Mouse (Mus musculus) large intestine, adult 2 months (tissue): ENCODE data around the gene Rem2. TPM values are rescaled to one million over a fixed set of nuclear protein-coding genes. Genes with fewer than 3 reads are reported as not detected.

ENCODE experiments used
- DNase-seq: peaks from one replicate; pipeline ENCODE4 v3.0.0-alpha.2; 2012; ENCODE audit warnings: low read depth, low spot score
- WGBS: fragments of 180-500 bp; shearing (Covaris S2); methylation state at CpG from one replicate; pipeline ENCODE4 v1.1.7; 2018; 5-methylcytosine and 5-hydroxymethylcytosine counted together
- polyA plus RNA-seq: library from polyadenylated mRNA; depleted of rRNA; stranded (reverse); fragments of >200 nt; gene quantifications from 2 replicates; pipeline ENCODE4 v1.2.3, GENCODE M21; 2012

Gene Rem2
- polyA plus RNA-seq, 1 experiment = 0.07 TPM

- WGBS = 92% methylated on average over 7 of the region's 7 CpGs
Observed at GRCm38 (mm10) chr14:54485899-54486298, 10.0 kb downstream of the Rem2 start.

GRCm38 (mm10) chr14:54487732-54488131 is 11.8 kb downstream of the Rem2 start:
- 58% methylated on average over 2 of the region's 2 CpGs for WGBS
- DNase-seq = no peak

More at GRCm38 (mm10) chr14:54485899-54486298, 10.0 kb downstream of the Rem2 start:
- DNase-seq = no peak

GRCm38 (mm10) chr14:54488350-54488749 is 12.4 kb downstream of the Rem2 start:
- DNase-seq = no peak

GRCm38 (mm10) chr14:54492345-54493131 is 16.6 kb downstream of the Rem2 start:
- no peak for DNase-seq

GRCm38 (mm10) chr14:54493236-54493635 is 17.3 kb downstream of the Rem2 start:
- no peak for DNase-seq
- 83% methylated on average over 5 of the region's 5 CpGs for WGBS

More at GRCm38 (mm10) chr14:54492345-54493131, 16.6 kb downstream of the Rem2 start:
- 65% methylated on average over 18 of the region's 18 CpGs for WGBS

- WGBS = 2% methylated on average over 3 of the region's 3 CpGs
- peak; percentile 47 for DNase-seq
Observed at GRCm38 (mm10) chr14:54494234-54494633, 18.3 kb downstream of the Rem2 start.

- no peak for DNase-seq
- WGBS = 82% methylated on average over 14 of the region's 14 CpGs
Observed at GRCm38 (mm10) chr14:54496706-54497105, 20.8 kb downstream of the Rem2 start.

GRCm38 (mm10) chr14:54499330-54499729 is 23.4 kb downstream of the Rem2 start:
- no peak for DNase-seq
- 61% methylated on average over 2 of the region's 2 CpGs for WGBS

GRCm38 (mm10) chr14:54501365-54501764 is 25.5 kb downstream of the Rem2 start:
- WGBS = 78% methylated on average over 2 of the region's 2 CpGs
- DNase-seq = no peak

- no peak for DNase-seq
- WGBS = 58% methylated on average over 2 of the region's 2 CpGs
Observed at GRCm38 (mm10) chr14:54503092-54503491, 27.2 kb downstream of the Rem2 start.

- WGBS = 91% methylated on average over 9 of the region's 9 CpGs
- DNase-seq = no peak
Observed at GRCm38 (mm10) chr14:54509774-54510173, 33.9 kb downstream of the Rem2 start.

- 3% methylated on average over 17 of the region's 17 CpGs for WGBS
- no peak for DNase-seq
Observed at GRCm38 (mm10) chr14:54516710-54517310, 40.9 kb downstream of the Rem2 start.

- no peak for DNase-seq
Observed at GRCm38 (mm10) chr14:54523600-54523999, 47.7 kb downstream of the Rem2 start.

GRCm38 (mm10) chr14:54527227-54528006 is 51.5 kb downstream of the Rem2 start:
- WGBS = 9% methylated on average over 18 of the region's 18 CpGs
- no peak for DNase-seq

More at GRCm38 (mm10) chr14:54523600-54523999, 47.7 kb downstream of the Rem2 start:
- 48% methylated on average over 6 of the region's 6 CpGs for WGBS

GRCm38 (mm10) chr14:54528007-54528393 is 52.1 kb downstream of the Rem2 start:
- 42% methylated on average over 5 of the region's 5 CpGs for WGBS
- no peak for DNase-seq

- peak; percentile 68 for DNase-seq
- 21% methylated on average over 17 of the region's 17 CpGs for WGBS
Observed at GRCm38 (mm10) chr14:54528446-54529111, 52.7 kb downstream of the Rem2 start.
